Mouse (Mus musculus) ES-E14 (cell line): ENCODE data around the gene Nek8.

Source experiments
- HCFC1 ChIP-seq: IDR thresholded peaks from 2 replicates; pipeline ENCODE4 v1.6.1; 2012; ENCODE audit warnings: low read length, inconsistent platforms, borderline replicate concordance; ENCODE audit not compliant: insufficient read depth
- ZC3H11A ChIP-seq: IDR thresholded peaks from 2 replicates; pipeline ENCODE4 v1.6.1; 2012; ENCODE audit warnings: low read depth, mild to moderate bottlenecking, inconsistent platforms, low read length, borderline replicate concordance
- ZNF384 ChIP-seq: IDR thresholded peaks from 2 replicates; pipeline ENCODE4 v1.6.1; 2012; ENCODE audit warnings: low read depth, low read length, inconsistent platforms

DNA sequence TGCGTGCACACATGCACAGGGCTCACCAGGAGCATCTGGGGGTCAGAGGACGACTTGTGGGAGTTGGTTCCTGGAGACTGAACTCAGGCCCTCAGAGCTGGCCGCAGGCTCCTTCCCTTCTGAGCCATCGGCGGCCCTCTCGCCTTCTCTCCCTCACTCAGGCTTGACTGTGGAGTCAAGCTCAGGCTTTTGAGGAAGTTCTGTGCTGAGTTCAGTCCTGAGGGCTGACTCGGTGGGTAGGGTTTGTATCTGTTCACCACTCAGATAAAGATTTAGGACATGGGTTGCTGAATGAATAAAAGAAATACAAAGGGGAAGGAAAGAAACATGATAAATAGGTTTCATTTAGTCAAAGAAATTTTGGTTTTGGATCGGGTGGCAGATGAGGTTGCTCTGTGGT lies 56.6 kb downstream of the Nek8 start:
- TF ChIP-seq ZNF384 (no peak), ZC3H11A (no peak), HCFC1 (no peak)
